Mouse (Mus musculus): ENCODE measurements at regions not wholly inside any gene's neighbourhood (a gene's known extent, or its start where the extent isn't known, plus 50 kb on each side); places are given as distances from the start of the nearest gene placed in this dataset.

GRCm38 (mm10) chr7:75063816-75064215 lies 245.2 kb downstream of the Sv2b start:
- DNase-seq (ENCODE audit: low read depth, low spot score), result no peak

- no peak for DNase-seq (ENCODE audit: low read depth, low spot score)
These were observed 258.8 kb downstream of the Sv2b start for GRCm38 (mm10) chr7:75050231-75050630.

- DNase-seq (ENCODE audit: low read depth, low spot score), result no peak
These were observed 259.3 kb downstream of the Sv2b start for GRCm38 (mm10) chr7:75049751-75050150.

GRCm38 (mm10) chr7:75048822-75049221 lies 260.2 kb downstream of the Sv2b start:
- no peak for DNase-seq (ENCODE audit: low read depth, low spot score)

- no peak for DNase-seq (ENCODE audit: low read depth, low spot score)
These were observed 261.2 kb downstream of the Sv2b start for GRCm38 (mm10) chr7:75047827-75048226.

DNA sequence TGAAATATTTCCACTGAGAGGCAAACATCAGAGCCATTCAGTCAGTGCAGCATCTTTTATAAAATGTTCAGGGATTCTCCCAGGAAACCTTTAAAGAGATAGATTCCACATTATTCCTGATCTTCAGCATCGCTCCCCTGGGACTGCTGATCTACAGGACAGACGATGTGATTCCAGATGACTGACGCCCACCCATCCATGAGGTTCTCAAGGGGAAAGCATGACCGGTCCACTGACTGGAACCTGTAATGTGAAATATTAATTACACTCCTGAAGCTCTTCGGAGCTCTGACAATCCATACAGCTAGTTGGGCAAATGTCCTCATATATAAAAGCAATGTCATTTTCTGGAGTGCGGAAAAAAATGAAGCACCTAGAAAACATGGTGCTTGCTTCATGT lies 268.2 kb downstream of the Sv2b start:
- no peak for DNase-seq (ENCODE audit: low read depth, low spot score)

- no peak for DNase-seq (ENCODE audit: low read depth, low spot score)
These were observed 282.9 kb downstream of the Sv2b start for GRCm38 (mm10) chr7:75026191-75026590.

GRCm38 (mm10) chr7:75021966-75022365 lies 287.1 kb downstream of the Sv2b start:
- DNase-seq (ENCODE audit: low read depth, low spot score), result peak; percentile 26

- no peak for DNase-seq (ENCODE audit: low read depth, low spot score)
These were observed 290.4 kb downstream of the Sv2b start for GRCm38 (mm10) chr7:75018640-75019039.

- no peak for DNase-seq (ENCODE audit: low read depth, low spot score)
These were observed 300.6 kb downstream of the Sv2b start for GRCm38 (mm10) chr7:75008481-75008880.

- DNase-seq (ENCODE audit: low read depth, low spot score), result no peak
These were observed 318.9 kb downstream of the Sv2b start for GRCm38 (mm10) chr7:74990198-74990597.

DNA sequence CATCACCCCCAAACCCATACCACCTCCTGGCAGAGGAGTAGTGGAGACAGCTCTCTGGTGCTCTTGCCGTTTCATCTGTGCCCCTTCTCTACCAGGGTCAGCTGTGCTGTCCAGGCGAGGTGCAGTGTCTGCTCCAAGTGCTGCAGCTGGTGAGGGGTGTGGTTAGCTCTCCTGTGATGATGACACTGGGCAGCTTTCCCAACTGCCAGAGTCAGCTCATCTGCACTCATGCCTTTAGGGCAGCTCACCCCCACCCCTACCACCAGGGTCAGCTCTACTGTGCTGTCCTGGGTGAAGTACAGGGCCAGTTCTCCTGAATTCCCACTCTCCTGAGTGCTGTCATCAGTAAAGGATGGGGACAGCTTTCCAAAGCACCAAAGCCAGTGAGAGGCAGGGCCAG lies 329.6 kb downstream of the Sv2b start:
- no peak for DNase-seq (ENCODE audit: low read depth, low spot score)

DNA sequence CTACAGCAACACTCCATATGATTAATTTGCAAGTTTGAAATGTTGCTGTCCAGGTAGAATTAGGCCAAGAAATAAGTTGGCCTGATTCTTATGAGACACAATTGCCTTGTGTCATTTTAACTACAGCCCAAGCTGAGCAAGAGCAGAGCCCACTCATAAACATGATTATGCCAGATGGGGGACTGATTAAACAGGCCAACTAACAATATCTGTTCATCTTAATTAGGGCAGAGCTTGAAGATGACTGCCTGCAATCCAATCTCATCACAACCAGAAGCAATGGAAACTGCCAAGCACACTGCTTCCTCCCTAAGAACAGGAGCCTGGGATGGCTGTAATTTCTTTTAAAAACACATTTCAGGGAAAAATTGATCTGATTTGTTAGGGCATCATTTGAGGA lies 333.1 kb downstream of the Sv2b start:
- DNase-seq (ENCODE audit: low read depth, low spot score), result no peak

DNA sequence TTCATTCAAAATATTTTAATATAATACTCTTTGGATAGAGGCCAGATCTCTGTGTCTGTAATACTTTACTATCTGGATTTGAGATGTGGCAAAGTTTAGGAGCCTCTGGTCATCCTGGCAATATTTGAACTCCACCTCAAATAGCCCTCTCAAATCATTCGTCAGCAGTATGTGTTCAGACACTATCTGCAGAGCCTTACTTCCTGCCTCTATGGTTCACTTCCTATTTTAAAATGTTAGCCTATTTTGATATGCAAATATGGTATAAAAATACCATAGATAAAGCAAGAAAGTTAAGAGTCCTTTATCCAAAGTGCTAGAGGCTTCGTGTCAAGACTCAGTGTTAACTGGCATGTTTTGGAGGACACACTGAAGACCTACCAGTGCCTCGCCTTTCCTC lies 334.6 kb downstream of the Sv2b start:
- DNase-seq (ENCODE audit: low read depth, low spot score), result no peak

DNA sequence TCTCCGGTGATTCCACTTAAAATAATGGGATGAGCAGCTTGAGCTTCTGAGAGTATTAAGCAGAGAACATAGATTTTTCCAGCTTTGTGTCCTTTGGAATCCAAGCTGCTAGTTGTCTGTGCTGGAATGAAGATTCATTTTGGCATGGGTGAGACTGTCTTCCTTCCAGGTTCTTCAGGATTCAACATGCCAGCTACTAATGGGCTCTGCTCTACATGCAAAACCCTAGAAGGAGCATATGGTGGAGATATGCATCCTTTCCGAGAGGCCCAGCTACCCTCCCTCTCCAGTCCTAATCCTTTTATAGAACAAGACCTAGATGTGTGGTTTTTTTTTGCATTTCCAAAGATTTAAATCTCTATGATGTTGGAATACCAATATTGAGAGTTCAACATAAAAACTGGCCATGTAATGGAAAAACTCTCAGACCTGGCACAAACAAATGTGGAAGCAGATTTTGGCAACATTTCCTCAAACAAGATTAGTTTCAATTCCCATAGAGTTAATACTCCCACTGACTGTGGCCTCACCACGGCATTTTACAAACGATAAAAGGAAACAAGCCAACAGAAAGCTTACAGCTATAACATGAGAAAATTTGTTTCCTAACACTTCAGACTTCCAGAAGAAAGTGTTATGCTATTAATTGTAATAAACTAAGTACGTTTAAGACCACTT lies 364.5 kb downstream of the Sv2b start:
- DNase-seq (ENCODE audit: low read depth, low spot score), result no peak

- no peak for DNase-seq (ENCODE audit: low read depth, low spot score)
These were observed 366.1 kb downstream of the Sv2b start for GRCm38 (mm10) chr7:74942917-74943316.

DNA sequence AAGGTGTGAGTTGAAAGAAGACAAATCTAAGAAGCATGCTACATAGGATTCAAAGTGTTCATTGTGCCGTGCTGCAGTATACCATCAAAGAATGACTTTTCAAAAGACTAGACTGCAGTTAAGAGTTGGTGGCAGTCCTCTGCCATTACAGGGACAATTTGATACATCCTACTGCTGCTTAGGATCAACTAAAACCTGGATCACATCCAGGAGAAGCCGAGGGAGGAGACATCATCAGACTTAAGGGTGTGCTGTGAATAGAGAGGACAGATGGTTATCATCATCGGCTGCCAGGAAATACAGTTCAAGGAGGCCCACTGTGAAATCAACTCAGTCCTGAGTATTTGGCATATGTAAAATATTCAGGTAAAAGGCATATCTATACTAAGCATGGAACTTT lies 366.9 kb downstream of the Sv2b start:
- no peak for DNase-seq (ENCODE audit: low read depth, low spot score)

GRCm38 (mm10) chr7:74929142-74929829 lies 374.7 kb upstream of the Slco3a1 start:
- no peak for DNase-seq (ENCODE audit: low read depth, low spot score)

DNA sequence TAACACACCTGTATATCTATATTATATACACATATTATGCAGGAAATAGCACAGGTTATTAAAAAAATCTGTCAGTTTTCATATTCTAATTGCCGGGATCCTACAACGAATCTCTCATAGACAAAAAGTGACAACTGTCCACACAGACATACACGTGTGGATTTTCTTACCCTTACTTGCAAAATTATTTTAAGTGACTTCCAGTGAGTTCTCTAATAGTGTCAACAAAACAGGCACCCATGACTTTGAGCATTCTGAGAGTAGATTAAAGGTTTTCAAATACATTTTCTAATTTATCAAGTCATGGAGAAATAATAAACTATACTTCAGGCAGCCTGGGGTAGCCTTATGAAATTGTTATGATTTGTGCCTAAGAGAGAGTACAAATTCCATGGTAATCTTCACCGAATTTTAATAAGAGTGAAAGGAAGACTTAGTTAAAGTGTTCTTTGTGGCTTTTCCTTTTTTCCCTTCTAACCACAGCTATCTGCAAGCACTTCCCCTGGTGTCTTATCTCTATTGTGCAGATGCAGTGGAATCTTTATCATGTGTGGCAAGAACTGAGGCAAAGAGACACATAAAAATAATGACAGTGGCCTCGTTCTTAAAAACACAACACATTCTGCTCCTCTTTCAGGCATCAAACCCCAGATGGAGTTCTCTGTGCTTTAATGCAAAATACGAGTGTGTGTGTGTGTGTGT lies 373.8 kb upstream of the Slco3a1 start:
- no peak for DNase-seq (ENCODE audit: low read depth, low spot score)

- DNase-seq (ENCODE audit: low read depth, low spot score), result no peak
These were observed 372.1 kb upstream of the Slco3a1 start for GRCm38 (mm10) chr7:74926729-74927128.

DNA sequence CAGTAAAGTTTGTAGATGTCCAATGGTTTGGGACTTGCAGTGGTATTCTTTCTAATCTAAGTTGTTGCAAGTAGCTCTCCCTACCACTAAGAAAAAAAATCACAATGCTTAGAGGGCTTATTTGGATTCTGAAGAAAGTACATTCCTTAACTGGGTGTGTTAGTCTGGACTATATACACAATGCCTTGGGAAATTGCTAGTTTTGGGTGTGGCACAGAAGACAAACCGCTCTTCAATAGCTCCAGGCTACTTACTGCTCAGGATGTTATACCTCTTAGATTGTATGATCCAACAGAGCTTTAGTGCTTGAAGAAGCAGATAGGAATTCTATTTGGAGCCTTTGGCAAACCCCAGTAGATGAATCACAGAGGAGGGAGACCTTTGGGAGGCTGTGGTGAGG lies 369.6 kb upstream of the Slco3a1 start:
- DNase-seq (ENCODE audit: low read depth, low spot score), result no peak

- DNase-seq (ENCODE audit: low read depth, low spot score), result peak; percentile 33
These were observed 353.9 kb upstream of the Slco3a1 start for GRCm38 (mm10) chr7:74908311-74908962.
